Mouse (Mus musculus) embryonic facial prominence, embryonic 14.5 days (tissue): ENCODE measurements around the gene Serpinb3a. TPM values are rescaled to one million over a fixed set of nuclear protein-coding genes. Genes with fewer than 3 reads are reported as not detected.

Source experiments
- ATAC-seq: fragments of 200-750 bp; cut with Nextera tagmentation; 2 replicates; pipeline ENCODE4 v1.8.0; 2017; ENCODE audit warnings: low read depth, moderate number of reproducible peaks, moderate TSS enrichment
- DNase-seq: peaks from one replicate; pipeline ENCODE4 v3.0.0-alpha.2; 2015; ENCODE audit warnings: low spot score
- H3K27ac ChIP-seq: fragments of 300-500 bp; sonication (generic); replicated peaks from 2 replicates; pipeline ENCODE4 v1.5.1; 2014; ENCODE audit warnings: low read depth, mild to moderate bottlenecking, low read length, moderate library complexity
- H3K27me3 ChIP-seq: fragments of 300-500 bp; sonication (generic); replicated peaks from 2 replicates; pipeline ENCODE4 v1.6.1; 2014; ENCODE audit warnings: low read length; ENCODE audit not compliant: control insufficient read depth, insufficient read depth
- H3K36me3 ChIP-seq: fragments of 300-500 bp; sonication (generic); 2 replicates; pipeline ENCODE4 v1.6.1; 2014; ENCODE audit warnings: low read length, mixed read lengths; ENCODE audit not compliant: control insufficient read depth, insufficient read depth
- H3K4me1 ChIP-seq: fragments of 300-500 bp; sonication (generic); 2 replicates; pipeline ENCODE4 v1.6.1; 2014; ENCODE audit warnings: antibody characterized with exemption, low read length; ENCODE audit not compliant: control insufficient read depth, insufficient read depth
- H3K4me2 ChIP-seq: fragments of 300-500 bp; sonication (generic); 2 replicates; pipeline ENCODE4 v1.6.1; 2014; ENCODE audit warnings: low read depth, mild to moderate bottlenecking, low read length, moderate library complexity, mixed read lengths
- H3K4me3 ChIP-seq: fragments of 300-500 bp; sonication (generic); 2 replicates; pipeline ENCODE4 v1.5.1; 2014; ENCODE audit warnings: low read depth, mild to moderate bottlenecking, low read length
- H3K9ac ChIP-seq: fragments of 300-500 bp; sonication (generic); 2 replicates; pipeline ENCODE4 v1.6.1; 2014; ENCODE audit warnings: low read depth, mild to moderate bottlenecking, low read length, moderate library complexity, mixed read lengths
- H3K9me3 ChIP-seq: fragments of 300-500 bp; sonication (generic); 2 replicates; pipeline ENCODE4 v1.6.1; 2016; ENCODE audit warnings: low read length; ENCODE audit not compliant: control insufficient read depth
- WGBS: fragments of 180-500 bp; shearing (Covaris S2); extraction: QIAGEN DNeasy Blood & Tissue Kit; methylation state at CpG from one replicate; pipeline ENCODE4 v1.1.7; 2014; 5-methylcytosine and 5-hydroxymethylcytosine counted together
- polyA plus RNA-seq: library from polyadenylated mRNA; unstranded; fragments of >200 nt; fragmentation: Nextera tagmentation; extraction: Ambion mirVana; gene quantifications from 2 replicates; pipeline ENCODE4 v1.2.1, GENCODE M21; 2014

Gene Serpinb3a
- polyA plus RNA-seq, 1 experiment from 2014 or later: 13.9 TPM

- no peaks in the 10 kb centered on the region for H3K9me3 ChIP-seq
- ATAC-seq (peak; percentile 65; the same call in 1 of the 2 replicates), DNase-seq (peak; percentile 67)
- no peaks in the 10 kb centered on the region for H3K27me3 ChIP-seq
- H3K9ac ChIP-seq: no peak overlapping the region
- no peaks in the 10 kb centered on the region for H3K36me3 ChIP-seq
- H3K4me2 ChIP-seq: no peak overlapping the region
- H3K27ac ChIP-seq: no peak overlapping the region
- WGBS: 60% methylated on average over 13 of the region's 13 CpGs
- H3K4me1 ChIP-seq: 0 out of 2 replicates have a peak, but pooled peaks cover 3% of the 10 kb centered on the region
- no peak overlapping the region for H3K4me3 ChIP-seq
These were observed 51.7 kb downstream of the Serpinb3a start for GRCm38 (mm10) chr1:107000424-107000823.

Other genes with a start within 250 kb of the Serpinb3a start
- 21.5 and 33.9 TPM in 2 replicates for gene Serpinb5, start 191.1 kb downstream of the Serpinb3a start, polyA plus RNA-seq
- 6.7 and 10.3 TPM in 2 replicates for gene Serpinb12, start 117.9 kb downstream of the Serpinb3a start, polyA plus RNA-seq
- not detected in 2 replicates for gene Serpinb13, start 71.3 kb downstream of the Serpinb3a start, polyA plus RNA-seq
- not detected in 2 replicates for gene Serpinb3d, start 31.2 kb upstream of the Serpinb3a start, polyA plus RNA-seq
- 0.87 and 2.3 TPM in 2 replicates for gene Serpinb3b, start 226.1 kb upstream of the Serpinb3a start, polyA plus RNA-seq
- gene Serpinb3c, start 226.1 kb upstream of the Serpinb3a start, polyA plus RNA-seq: 2.0 and 4.5 TPM in 2 replicates